Mouse (Mus musculus) lung, postnatal 0 days (tissue): Measurements from ENCODE around the gene Lamtor2.

Experiments
- CTCF ChIP-seq: IDR thresholded peaks from 2 replicates; pipeline ENCODE4 v1.5.1; 2016; ENCODE audit warnings: antibody characterized with exemption, mild to moderate bottlenecking
- EP300 ChIP-seq: IDR thresholded peaks from 2 replicates; pipeline ENCODE4 v1.6.1; 2016; ENCODE audit warnings: antibody characterized with exemption, mild to moderate bottlenecking, control low read depth

DNA sequence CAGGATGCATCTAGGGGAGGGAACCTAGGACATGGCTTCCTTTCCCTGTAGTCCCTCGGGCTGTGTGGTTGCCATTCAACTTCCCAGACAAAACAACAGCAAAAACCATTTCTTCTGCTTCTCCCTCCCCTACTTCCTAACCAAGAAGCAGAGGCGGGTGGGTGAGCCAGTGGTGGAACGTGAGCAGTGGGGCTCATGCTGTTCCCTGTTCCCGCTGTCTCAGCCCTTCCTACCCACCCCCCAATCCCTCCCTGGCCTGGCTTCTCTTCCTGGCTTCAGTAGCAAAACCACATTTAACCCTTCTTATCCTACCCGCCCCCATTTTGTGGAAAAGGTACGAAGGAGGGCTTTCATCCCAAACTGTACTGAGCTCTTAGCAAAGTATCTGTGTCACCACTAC is 47.8 kb downstream of the Lamtor2 start:
- TF ChIP-seq CTCF (no peak), EP300 (no peak)
